Mouse (Mus musculus) lung, postnatal 0 days (tissue): ENCODE results near the gene Ceacam20. TPM values are rescaled to one million over a fixed set of nuclear protein-coding genes. Genes with fewer than 3 reads are reported as not detected.

Experiments
- ATAC-seq: fragments of 200-750 bp; cut with Nextera tagmentation; 2 replicates; pipeline ENCODE4 v1.8.0; 2017; ENCODE audit warnings: moderate library complexity
- DNase-seq: peaks from one replicate; pipeline ENCODE4 v3.0.0-alpha.2; 2016; ENCODE audit warnings: low spot score
- H3K27ac ChIP-seq: fragments of 300-500 bp; sonication (generic); 2 replicates; pipeline ENCODE4 v1.5.1; 2014; ENCODE audit warnings: antibody characterized with exemption, mild to moderate bottlenecking, low read length, mixed read lengths
- H3K27me3 ChIP-seq: fragments of 300-500 bp; sonication (generic); replicated peaks from 2 replicates; pipeline ENCODE4 v1.6.1; 2014; ENCODE audit warnings: low read length, mixed read lengths; ENCODE audit not compliant: insufficient read depth
- H3K36me3 ChIP-seq: fragments of 300-500 bp; sonication (generic); 2 replicates; pipeline ENCODE4 v1.6.1; 2014; ENCODE audit warnings: low read length, mixed read lengths; ENCODE audit not compliant: insufficient read depth
- H3K4me1 ChIP-seq: fragments of 300-500 bp; sonication (generic); 2 replicates; pipeline ENCODE4 v1.6.1; 2014; ENCODE audit warnings: antibody characterized with exemption, low read depth, low read length, mixed read lengths; ENCODE audit not compliant: insufficient read depth
- H3K4me2 ChIP-seq: fragments of 300-500 bp; sonication (generic); replicated peaks from 2 replicates; pipeline ENCODE4 v1.6.1; 2014; ENCODE audit warnings: low read depth, mild to moderate bottlenecking, low read length, moderate library complexity, mixed read lengths
- H3K4me3 ChIP-seq: fragments of 300-500 bp; sonication (generic); 2 replicates; pipeline ENCODE4 v1.5.1; 2014; ENCODE audit warnings: low read depth, low read length
- H3K9ac ChIP-seq: fragments of 300-500 bp; sonication (generic); replicated peaks from 2 replicates; pipeline ENCODE4 v1.6.1; 2014; ENCODE audit warnings: low read depth, mild to moderate bottlenecking
- H3K9me3 ChIP-seq: fragments of 300-500 bp; sonication (generic); 2 replicates; pipeline ENCODE4 v1.6.1; 2016; ENCODE audit warnings: low read length, mixed read lengths
- CTCF ChIP-seq: IDR thresholded peaks from 2 replicates; pipeline ENCODE4 v1.5.1; 2016; ENCODE audit warnings: antibody characterized with exemption, mild to moderate bottlenecking
- EP300 ChIP-seq: IDR thresholded peaks from 2 replicates; pipeline ENCODE4 v1.6.1; 2016; ENCODE audit warnings: antibody characterized with exemption, mild to moderate bottlenecking, control low read depth
- WGBS: fragments of 180-500 bp; shearing (Covaris S2); extraction: QIAGEN DNeasy Blood & Tissue Kit; methylation state at CpG from one replicate; pipeline ENCODE4 v1.1.7; 2014; 5-methylcytosine and 5-hydroxymethylcytosine counted together
- polyA plus RNA-seq: library from polyadenylated mRNA; unstranded; fragments of >200 nt; fragmentation: Nextera tagmentation; extraction: Ambion mirVana; gene quantifications from 2 replicates; pipeline ENCODE4 v1.2.1, GENCODE M21; 2015

Gene Ceacam20
- polyA plus RNA-seq, 1 experiment from 2014 or later, result not detected

GRCm38 (mm10) chr7:19935171-19935751 is 30.0 kb upstream of the Ceacam20 start:
- no peak for ATAC-seq
- H3K9ac ChIP-seq, result no peak overlapping the region
- no peak overlapping the region for H3K4me2 ChIP-seq
- no peak overlapping the region for H3K4me3 ChIP-seq
- peak overlapping the region; percentile 63 for H3K27ac ChIP-seq
- TF ChIP-seq CTCF, result no peak
- no peak for TF ChIP-seq EP300
- peak; percentile 30 for DNase-seq
- H3K4me1 ChIP-seq, result peaks cover 23% of the 10 kb centered on the region; the same call in 1 of the 2 replicates
- 44% methylated on average over 20 of the region's 20 CpGs for WGBS
- no peaks in the 10 kb centered on the region for H3K9me3 ChIP-seq
- H3K36me3 ChIP-seq, result no peaks in the 10 kb centered on the region
- H3K27me3 ChIP-seq, result no peaks in the 10 kb centered on the region

DNA sequence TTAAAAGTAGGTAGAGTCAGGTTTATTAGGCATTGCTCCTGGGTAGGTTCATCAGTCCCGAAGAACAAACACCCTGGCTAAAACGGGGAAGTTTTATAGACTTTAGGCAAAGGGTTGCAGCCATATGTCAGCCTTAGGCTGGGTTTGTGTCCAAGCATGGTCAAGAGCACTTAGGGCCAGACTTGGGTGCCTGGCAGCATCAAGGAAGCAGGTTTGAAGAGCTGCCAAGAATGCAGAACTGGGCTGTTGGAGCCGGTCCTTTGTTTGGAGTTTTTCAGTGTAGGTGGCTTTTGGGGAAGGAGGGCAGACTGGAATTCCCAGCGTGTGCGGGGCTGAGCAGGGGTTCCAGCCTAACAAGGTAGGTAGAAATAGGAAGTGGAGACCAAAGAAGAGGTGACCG is 29.3 kb upstream of the Ceacam20 start:
- H3K4me2 ChIP-seq, result no peak overlapping the region
- H3K27ac ChIP-seq, result peak overlapping the region; percentile 63
- peak; percentile 76 for TF ChIP-seq EP300
- no peak for TF ChIP-seq CTCF
- H3K4me3 ChIP-seq, result no peak overlapping the region
- no peak overlapping the region for H3K9ac ChIP-seq
- H3K36me3 ChIP-seq, result no peaks in the 10 kb centered on the region
- WGBS, result 26% methylated on average over 6 of the region's 6 CpGs
- no peaks in the 10 kb centered on the region for H3K9me3 ChIP-seq
- peaks cover 23% of the 10 kb centered on the region; the same call in 1 of the 2 replicates for H3K4me1 ChIP-seq
- ATAC-seq (peak; percentile 28; the same call in 1 of the 2 replicates), DNase-seq (peak; percentile 94)
- no peaks in the 10 kb centered on the region for H3K27me3 ChIP-seq

DNA sequence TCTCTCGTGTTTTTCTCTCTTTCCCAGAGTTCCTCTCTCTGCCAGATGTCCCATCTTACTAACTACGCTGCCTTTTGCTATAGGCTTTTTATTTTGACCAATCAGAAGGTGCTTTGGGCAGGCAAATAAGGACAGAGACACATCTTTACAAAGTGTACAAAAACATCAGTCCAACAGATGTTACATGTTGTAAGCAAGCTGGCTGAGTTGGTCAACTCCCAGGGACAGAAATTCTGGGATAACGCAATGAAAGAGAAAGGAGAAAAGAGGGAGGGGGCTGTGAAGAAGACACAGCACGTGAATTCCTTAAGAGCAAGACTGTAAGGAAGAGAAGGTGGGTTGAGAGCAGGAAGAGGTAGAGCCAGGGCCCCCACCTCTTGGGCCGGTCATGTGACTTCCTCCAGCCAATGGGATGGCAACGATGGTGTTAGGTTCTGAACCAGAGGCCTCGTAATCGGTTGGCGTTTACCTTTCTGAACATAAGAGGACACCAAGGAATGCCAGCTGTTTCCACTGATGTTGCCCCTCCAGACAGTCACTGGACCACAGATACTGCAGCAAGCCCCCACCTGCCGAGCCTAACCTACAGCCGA is 27.9 kb upstream of the Ceacam20 start:
- ATAC-seq (peak; percentile 18), DNase-seq (peak; percentile 87)
- no peaks in the 10 kb centered on the region for H3K9me3 ChIP-seq
- no peaks in the 10 kb centered on the region for H3K36me3 ChIP-seq
- no peak overlapping the region for H3K4me3 ChIP-seq
- no peak for TF ChIP-seq CTCF
- peak; percentile 73 for TF ChIP-seq EP300
- H3K27ac ChIP-seq, result peak overlapping the region; percentile 63
- H3K9ac ChIP-seq, result no peak overlapping the region
- WGBS, result 69% methylated on average over 11 of the region's 11 CpGs
- no peak overlapping the region for H3K4me2 ChIP-seq
- H3K27me3 ChIP-seq, result no peaks in the 10 kb centered on the region
- peaks cover 19% of the 10 kb centered on the region; the same call in 1 of the 2 replicates for H3K4me1 ChIP-seq

GRCm38 (mm10) chr7:19939555-19940235 is 25.5 kb upstream of the Ceacam20 start:
- H3K27me3 ChIP-seq, result no peaks in the 10 kb centered on the region
- no peaks in the 10 kb centered on the region for H3K36me3 ChIP-seq
- TF ChIP-seq CTCF (peak; percentile 50), EP300 (peak; percentile 36; the same call in 1 of the 2 replicates)
- peak overlapping the region; percentile 80 for H3K27ac ChIP-seq
- WGBS, result 23% methylated on average over 12 of the region's 12 CpGs
- H3K4me2 ChIP-seq, result no peak overlapping the region; the same call in 1 of the 2 replicates
- DNase-seq (peak; percentile 96), ATAC-seq (peak; percentile 80)
- H3K4me1 ChIP-seq, result peaks cover 16% of the 10 kb centered on the region; the same call in 1 of the 2 replicates
- no peak overlapping the region for H3K9ac ChIP-seq
- H3K4me3 ChIP-seq, result no peak overlapping the region
- H3K9me3 ChIP-seq, result no peaks in the 10 kb centered on the region

- peak overlapping the region; percentile 79 for H3K27ac ChIP-seq
- H3K4me2 ChIP-seq, result no peak overlapping the region
- WGBS, result 2% methylated on average over 6 of the region's 6 CpGs
- peaks cover 15% of the 10 kb centered on the region; the same call in 1 of the 2 replicates for H3K4me1 ChIP-seq
- no peak overlapping the region for H3K4me3 ChIP-seq
- peak; percentile 59 for ATAC-seq
- no peaks in the 10 kb centered on the region for H3K27me3 ChIP-seq
- peak; percentile 92 for DNase-seq
- no peaks in the 10 kb centered on the region for H3K9me3 ChIP-seq
- no peak for TF ChIP-seq CTCF
- no peak; the same call in 1 of the 2 replicates for TF ChIP-seq EP300
- H3K9ac ChIP-seq, result no peak overlapping the region
- H3K36me3 ChIP-seq, result no peaks in the 10 kb centered on the region
Measured at GRCm38 (mm10) chr7:19940256-19940655, 25.0 kb upstream of the Ceacam20 start.

GRCm38 (mm10) chr7:19944709-19945108 is 20.5 kb upstream of the Ceacam20 start:
- 88% methylated on average over 8 of the region's 8 CpGs for WGBS

More at GRCm38 (mm10) chr7:19944709-19945108, 20.5 kb upstream of the Ceacam20 start:
- H3K4me1 ChIP-seq, result no peaks in the 10 kb centered on the region
- H3K4me3 ChIP-seq, result no peak overlapping the region
- H3K27me3 ChIP-seq, result no peaks in the 10 kb centered on the region
- no peaks in the 10 kb centered on the region for H3K36me3 ChIP-seq
- H3K9me3 ChIP-seq, result no peaks in the 10 kb centered on the region
- H3K27ac ChIP-seq, result no peak overlapping the region
- ATAC-seq (no peak), DNase-seq (no peak)
- H3K4me2 ChIP-seq, result no peak overlapping the region
- no peak overlapping the region for H3K9ac ChIP-seq
- no peak for TF ChIP-seq CTCF
- TF ChIP-seq EP300, result no peak
